Mouse (Mus musculus) frontal cortex, adult 2 months (tissue): ENCODE results near the gene Tagap1. TPM values are rescaled to one million over a fixed set of nuclear protein-coding genes. Genes with fewer than 3 reads are reported as not detected.
"Not testable (repeated sequence)": the region's sequence is repeated elsewhere in the genome, so short reads cannot be mapped to it uniquely, and the experiment has no call there.

Experiments
- DNase-seq, 2 experiments: peaks; one replicate each; pipeline ENCODE4 v3.0.0; 2022; ENCODE audit warnings: low spot score in 1 of 2; ENCODE audit errors: extremely low spot score in 1 of 2
- polyA plus RNA-seq: library from polyadenylated mRNA; depleted of rRNA; stranded (reverse); fragments of >200 nt; gene quantifications from 2 replicates; pipeline ENCODE4 v1.2.3, GENCODE M21; 2012; rRNA removed

The Tagap1 gene
- polyA plus RNA-seq, 1 experiment, result 36.4 TPM

- not testable (repeated sequence) for DNase-seq
Measured at GRCm38 (mm10) chr17:6962936-6963335, 2.0 kb upstream of the Tagap1 start.

DNA sequence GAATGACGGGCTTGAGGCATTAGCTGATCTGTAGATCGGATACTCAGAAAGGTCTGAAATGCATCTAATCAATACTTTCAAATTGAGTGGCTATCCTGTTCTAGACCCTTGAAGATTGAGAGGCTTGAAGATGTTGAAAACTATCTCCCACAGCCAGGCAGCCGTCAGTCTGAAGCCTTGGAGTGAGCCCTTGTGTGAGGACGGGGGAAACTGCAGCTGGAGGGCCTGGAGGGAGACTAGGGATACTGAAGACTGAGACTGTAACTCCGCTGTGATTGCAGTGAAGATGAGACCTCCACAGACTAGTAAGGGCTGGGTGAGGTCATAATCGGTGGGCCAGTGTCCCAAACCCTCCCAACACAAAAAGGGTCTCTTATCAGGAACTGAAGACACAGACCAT lies 1.4 kb upstream of the Tagap1 start:
- not testable (repeated sequence) for DNase-seq

- not testable (repeated sequence) for DNase-seq
Measured at GRCm38 (mm10) chr17:6961181-6962000, 435 bp upstream of the Tagap1 start.

- DNase-seq, result not testable (repeated sequence)
Measured at GRCm38 (mm10) chr17:6960349-6960748, 607 bp downstream of the Tagap1 start.

DNA sequence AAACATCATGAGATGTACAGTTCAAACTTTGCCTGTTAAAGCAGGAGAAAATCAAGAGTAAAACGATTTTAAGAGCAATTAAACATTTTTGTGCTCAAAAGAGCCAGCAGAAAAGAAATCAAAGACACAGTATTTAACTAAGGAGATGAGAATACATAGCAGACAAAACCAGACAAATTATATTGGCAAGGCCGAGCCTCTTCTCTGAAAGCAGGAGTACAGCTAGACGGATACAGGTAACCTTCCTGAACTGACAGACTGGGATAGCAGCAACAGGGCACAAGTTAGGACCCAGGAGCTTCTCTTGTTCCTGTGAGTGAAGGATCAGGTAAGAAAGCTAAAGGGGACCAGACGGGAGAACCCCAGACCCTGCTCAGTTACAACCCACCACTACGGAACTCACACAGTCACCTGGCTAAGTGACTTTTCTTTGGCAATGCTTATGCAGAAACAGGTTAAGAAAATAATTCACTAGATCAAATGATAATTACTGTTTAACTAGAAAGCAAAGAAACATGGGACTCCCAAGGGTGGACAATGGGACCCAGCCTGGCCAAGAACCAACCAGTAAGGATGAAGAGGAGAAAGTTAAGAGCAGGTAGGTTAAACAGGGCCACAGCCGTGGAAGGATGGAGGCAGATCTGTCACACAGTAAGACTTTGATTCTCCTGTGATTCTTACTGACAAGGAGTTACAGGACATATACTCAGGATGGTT lies 1.3 kb downstream of the Tagap1 start:
- not testable (repeated sequence) for DNase-seq

DNA sequence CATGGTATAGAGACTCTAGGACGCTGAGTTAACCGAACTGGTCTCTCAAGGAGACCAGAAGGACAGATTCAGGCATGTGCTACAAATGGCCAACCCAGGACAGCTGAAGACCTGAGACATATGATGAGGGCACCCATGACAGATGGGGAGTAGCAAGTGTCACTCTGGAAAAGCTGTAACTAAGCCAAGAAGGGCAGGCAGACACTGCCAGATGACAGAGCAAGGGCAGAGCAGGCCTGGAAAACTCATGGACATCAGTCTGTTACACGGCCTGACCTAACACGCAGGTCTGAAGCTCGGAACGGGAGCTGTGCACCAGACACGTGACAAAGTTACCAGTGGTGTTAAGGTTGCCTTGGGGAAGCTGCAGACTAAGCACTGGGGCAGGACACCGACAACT lies 2.1 kb downstream of the Tagap1 start:
- not testable (repeated sequence) for DNase-seq

GRCm38 (mm10) chr17:6948769-6949228 lies 12.2 kb downstream of the Tagap1 start:
- not testable (repeated sequence) for DNase-seq

DNA sequence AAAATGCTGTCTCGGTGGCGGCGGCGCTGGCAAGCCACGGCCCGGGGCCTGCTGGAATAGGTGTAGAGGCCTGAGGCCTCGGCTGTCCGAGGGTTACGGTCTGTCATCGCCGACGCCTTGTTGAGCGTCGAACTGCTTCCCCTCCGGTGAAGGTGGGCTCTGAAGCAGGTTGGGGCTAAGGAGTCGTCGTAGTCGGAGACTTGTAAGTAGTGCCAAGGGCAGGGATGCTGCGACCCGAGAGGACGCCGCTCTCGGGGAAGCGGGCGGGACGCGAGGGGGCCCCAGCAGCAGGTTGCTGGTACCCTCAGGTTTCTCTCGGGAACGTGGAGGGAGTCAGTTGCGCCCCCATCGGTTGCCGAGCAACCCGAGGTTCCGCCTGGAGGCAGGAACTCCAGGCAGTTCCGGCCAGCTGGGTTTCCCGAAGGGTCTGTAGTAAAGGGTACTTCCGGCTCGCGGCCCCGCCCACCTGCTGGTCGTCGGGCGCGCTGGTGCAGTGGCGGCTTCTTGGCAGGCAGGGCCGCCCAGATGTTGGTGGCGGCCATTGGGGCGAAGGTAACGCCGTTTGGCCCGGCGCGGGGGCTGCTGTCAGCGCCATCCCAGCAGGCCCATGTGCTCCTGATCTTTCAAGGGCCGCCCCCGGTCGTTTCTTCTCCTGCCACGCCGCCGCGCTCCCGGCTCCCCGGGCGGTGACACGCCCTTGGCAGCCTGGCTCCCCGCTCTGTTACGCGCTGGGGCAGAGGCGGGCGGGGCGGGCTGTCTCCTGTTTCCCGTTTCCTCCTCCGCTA lies 12.8 kb downstream of the Tagap1 start, which contains the start of gene Rsph3b:
Rsph3b (minus strand) TSS at position 699 of the 785 bp plus-strand sequence.
- DNase-seq, result peak; percentile 59 to 78

DNA sequence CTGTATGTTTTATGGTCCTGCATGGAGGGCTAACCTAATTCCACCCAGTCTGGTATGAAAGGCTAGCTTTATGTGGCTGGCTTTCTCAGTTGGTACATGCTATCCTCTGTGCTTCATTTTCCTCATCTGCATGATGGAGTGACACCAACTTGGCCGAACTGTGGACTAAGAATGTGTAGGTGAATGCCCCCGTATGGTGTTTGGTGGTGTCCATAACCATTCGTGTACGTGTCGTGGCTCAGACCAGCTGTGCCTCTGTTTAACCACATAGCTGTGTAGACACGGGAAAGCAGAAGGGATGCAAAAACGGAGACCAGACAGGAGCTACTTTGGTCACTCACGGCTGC lies 13.3 kb downstream of the Tagap1 start:
- not testable (repeated sequence) for DNase-seq

DNA sequence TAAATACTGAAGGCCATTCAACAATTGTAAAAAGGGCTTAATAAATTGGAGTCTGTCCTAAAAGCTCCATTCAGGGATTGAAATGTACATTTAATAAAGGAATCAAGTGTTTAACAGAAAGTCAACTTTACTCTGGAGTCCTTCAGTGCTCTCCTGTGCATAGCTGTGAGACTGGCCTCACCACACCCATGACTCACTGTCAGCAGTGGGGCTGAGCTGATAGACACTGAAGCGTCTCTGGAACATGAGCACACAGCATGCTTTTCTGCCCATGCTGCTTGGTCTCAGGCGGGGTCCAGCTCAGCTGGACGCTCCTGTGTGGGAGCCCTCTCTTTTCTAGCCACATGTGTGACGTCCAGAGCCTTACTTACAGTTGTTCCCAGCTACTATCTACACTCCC lies 18.4 kb downstream of the Tagap1 start:
- DNase-seq, result not testable (repeated sequence)

DNA sequence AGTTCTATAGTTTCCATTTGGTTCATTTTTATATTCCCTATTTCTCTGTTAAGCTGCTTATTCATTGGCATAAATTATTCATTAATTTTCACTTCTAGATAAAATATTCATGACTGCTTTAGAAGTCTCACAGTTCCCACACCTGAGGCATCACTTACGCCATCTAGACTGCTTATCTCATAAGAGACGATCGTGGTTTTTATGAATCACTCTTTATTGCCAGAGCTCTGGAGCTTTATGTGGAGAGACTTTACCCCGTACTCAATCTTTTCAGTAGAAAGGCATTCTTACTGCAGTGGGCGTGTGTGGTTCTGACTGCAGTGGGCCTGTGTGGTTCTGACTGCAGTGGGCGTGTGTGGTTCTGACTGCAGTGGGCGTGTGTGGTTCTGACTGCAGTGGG lies 29.3 kb downstream of the Tagap1 start:
- DNase-seq, result not testable (repeated sequence)

- DNase-seq, result not testable (repeated sequence)
Measured at GRCm38 (mm10) chr17:6920351-6920894, 40.5 kb downstream of the Tagap1 start.

DNA sequence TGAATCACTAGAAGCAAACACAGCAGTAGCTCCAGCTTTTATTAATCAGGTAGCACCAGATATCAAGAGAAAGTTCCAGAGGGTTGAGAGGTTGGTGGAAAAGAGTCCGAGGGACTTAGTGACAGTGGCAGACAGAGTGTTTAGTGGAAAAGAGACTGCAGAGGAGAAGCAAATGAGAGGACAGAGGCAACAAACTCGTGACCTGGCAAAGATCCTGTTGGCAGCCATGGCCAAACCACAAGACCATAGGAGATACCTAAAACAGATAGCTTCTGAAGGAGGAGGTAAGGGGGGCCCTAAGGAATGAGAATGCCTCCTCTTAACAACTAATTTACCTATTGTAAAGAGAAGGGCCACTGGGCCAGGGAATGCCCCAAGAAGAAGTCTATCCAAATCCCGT lies 41.6 kb downstream of the Tagap1 start:
- not testable (repeated sequence) for DNase-seq

DNA sequence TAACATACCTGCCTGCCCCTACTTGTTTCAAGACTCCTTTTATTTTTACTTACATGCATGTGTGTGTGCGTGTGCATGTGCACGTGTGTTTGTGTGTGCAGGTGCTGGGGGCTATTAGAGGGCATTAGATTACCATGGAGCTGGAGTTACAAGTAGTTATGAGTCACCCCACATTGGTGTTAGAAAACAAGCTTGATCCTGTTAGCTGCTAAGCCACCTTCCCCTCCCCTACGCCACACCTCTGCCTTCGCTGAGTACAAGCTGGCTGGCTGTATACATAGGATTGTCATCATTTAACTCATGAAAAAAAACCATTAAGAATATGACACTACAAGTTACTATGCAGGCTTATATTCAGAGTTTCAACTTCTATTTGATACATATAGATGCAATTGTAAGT lies 45.7 kb downstream of the Tagap1 start:
- not testable (repeated sequence) for DNase-seq

- DNase-seq, result not testable (repeated sequence)
Measured at GRCm38 (mm10) chr17:6914066-6914465, 46.9 kb downstream of the Tagap1 start.

Other genes starting within 250 kb of the Tagap1 start
- gene Ezr, start 178.4 kb downstream of the Tagap1 start, polyA plus RNA-seq, result 49.8 and 53.9 TPM in 2 replicates
- gene Rsph3b, start 12.5 kb downstream of the Tagap1 start, polyA plus RNA-seq, result 30.5 and 31.6 TPM in 2 replicates
- gene Rnaset2b, start 9.5 kb upstream of the Tagap1 start, polyA plus RNA-seq, result 87.7 and 109 TPM in 2 replicates
- gene Gm49721, start 17.7 kb upstream of the Tagap1 start, polyA plus RNA-seq, result 1.1 and 1.3 TPM in 2 replicates
- 1.8 and 2.7 TPM in 2 replicates for gene Gm1604a, start 64.4 kb upstream of the Tagap1 start, polyA plus RNA-seq
- gene Rps6ka2, start 209.0 kb upstream of the Tagap1 start, polyA plus RNA-seq, result 40.8 and 44.1 TPM in 2 replicates